Mouse (Mus musculus): ENCODE measurements around the gene Gm14496.
"Not testable (repeated sequence)": the region's sequence is repeated elsewhere in the genome, so short reads cannot be mapped to it uniquely, and the experiment has no call there.

Gene Gm14496

DNA sequence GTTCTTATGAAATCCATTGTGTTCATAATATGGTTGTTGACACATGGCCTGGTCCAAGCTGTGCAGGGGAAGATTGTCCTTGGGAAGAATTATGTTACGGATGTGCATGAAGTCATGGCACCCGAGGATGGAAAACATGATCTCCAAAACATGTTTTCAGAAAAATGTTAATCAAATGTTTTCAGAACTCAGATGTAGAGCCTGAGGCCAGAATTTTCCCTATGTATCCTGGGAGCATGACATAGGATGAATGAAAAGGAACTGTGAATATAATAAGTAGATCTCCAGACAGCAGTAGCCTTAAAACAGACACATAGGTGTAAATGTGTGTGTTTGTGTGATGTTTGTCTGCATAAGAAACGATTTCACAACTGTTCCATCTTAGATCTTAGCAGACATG lies at the start of gene Gm14496:
TSS of gene Gm14496 (plus strand) at position 301 of the 400 bp plus-strand sequence.
- in situ Hi-C loops (cut with MseI, MboI), result no loop called here

DNA sequence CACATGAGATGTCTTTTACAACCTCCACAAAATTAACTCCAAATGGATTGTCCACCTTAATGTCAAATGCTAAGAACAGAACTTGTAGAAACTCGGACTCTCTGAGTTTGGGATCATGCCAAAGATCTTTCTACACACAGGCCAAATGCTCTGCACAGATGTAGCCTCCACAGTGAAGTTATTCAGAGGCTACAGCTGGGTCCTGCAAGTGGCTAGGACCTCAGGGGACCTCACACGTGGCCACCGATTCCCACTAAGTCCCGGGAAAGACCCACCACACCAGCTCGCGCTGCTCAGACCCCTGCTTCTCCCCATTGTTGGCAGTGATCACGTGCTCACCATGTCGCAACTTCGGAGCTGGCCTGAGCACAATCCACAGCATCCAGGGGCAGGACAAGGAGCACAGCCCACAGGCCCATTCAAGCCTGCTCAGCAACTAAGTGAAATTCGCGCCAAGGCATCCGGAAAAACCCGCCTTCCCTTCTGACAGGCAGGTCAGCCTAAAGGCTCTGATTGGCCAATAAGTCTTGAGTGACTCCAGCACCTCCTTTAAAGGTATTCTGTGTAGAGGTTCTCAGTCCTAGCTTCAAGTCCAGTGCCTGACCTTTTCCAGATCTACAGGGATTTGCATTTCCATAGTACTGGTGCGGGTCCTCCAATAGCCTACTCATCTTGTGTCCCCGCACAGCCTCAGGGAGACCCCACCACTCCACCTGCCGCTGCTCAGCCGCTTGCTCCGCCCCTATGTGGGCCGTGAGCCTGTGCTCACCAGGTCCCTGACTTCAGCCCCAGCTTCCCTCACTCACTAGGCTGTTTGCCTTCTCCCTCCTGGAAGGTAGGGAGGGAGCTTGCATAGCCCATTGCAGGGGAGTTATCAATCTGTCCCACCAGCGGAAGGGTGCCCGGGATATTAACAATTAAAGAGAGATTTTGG lies 37.9 kb upstream of the Gm14496 start:
- in situ Hi-C loops (cut with MseI, MboI), result not testable (repeated sequence)

DNA sequence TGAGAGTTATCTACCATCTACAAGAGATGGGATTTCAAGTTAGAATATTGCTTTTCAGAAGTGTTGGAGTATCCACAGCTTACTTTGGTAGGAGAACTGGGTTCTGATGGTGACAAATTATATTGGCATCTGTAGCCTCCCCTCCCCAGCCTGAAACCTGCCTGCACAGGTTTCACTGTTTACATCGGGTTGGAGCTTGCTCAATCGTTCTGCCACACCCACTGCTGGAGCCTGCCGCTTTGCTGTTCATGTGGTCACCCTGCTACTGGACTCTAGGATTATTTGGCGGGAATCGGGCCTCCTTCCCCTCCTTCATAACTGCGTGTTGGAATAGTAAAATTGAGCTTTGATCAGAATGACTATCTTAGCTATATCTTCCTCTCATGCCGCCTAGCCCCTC lies 22.5 kb upstream of the Gm14496 start:
- in situ Hi-C loops (cut with MseI, MboI), result no loop called here

DNA sequence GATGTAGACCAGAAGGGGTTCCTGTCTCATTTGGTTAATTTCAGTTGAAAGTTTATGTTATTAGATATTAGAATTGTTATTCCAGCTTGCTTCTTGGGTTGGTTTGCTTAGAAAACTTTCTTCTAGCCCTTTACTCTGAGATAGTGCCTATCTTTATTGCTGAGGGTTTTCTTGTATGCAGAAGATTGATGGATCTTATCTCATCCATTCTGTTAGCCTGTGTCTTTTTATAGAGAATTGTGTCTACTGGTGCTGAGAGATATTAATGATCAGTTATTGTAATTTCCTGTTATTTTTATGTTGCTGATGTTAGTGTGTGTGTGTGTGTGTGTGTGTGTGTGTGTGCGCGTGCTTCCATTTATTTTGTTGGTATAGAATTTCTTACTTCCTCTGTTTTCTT lies 21.7 kb upstream of the Gm14496 start:
- in situ Hi-C loops (cut with MseI, MboI), result no loop called here

DNA sequence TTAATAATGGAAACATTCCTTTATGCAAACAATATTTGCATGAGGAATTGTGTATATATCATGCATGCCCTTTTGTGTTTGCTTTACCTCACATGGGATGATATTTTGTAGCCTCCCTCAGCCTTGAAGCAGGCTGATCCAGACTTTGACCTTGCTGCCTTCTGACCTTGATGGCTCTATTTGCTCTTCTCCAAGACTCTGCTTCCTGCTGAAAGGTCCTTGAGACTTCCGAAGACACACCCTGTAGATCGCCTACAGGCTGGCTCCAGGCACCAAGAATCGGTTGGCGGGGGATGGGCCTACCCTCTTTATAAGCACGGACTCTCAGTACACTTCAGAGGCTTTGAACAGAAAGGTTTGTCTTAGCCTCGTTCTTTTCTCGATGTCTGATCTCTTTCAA lies 9.0 kb upstream of the Gm14496 start:
- in situ Hi-C loops (cut with MseI, MboI), result not testable (repeated sequence)
